Mouse (Mus musculus) bone marrow, adult 2 months (tissue): ENCODE data around the gene Cldnd2.

Source experiments
- CTCF ChIP-seq: fragments of 200-500 bp; IDR thresholded peaks from 2 replicates; pipeline ENCODE4 v1.5.1; 2011; ENCODE audit warnings: low read length, control low read depth; ENCODE audit not compliant: control insufficient read depth, insufficient read depth
- POLR2A ChIP-seq: fragments of 200-500 bp; IDR thresholded peaks from 2 replicates; pipeline ENCODE4 v1.6.1; 2011; ENCODE audit warnings: low read depth, mild to moderate bottlenecking, control low read depth, low read length, borderline replicate concordance; ENCODE audit not compliant: control insufficient read depth

DNA sequence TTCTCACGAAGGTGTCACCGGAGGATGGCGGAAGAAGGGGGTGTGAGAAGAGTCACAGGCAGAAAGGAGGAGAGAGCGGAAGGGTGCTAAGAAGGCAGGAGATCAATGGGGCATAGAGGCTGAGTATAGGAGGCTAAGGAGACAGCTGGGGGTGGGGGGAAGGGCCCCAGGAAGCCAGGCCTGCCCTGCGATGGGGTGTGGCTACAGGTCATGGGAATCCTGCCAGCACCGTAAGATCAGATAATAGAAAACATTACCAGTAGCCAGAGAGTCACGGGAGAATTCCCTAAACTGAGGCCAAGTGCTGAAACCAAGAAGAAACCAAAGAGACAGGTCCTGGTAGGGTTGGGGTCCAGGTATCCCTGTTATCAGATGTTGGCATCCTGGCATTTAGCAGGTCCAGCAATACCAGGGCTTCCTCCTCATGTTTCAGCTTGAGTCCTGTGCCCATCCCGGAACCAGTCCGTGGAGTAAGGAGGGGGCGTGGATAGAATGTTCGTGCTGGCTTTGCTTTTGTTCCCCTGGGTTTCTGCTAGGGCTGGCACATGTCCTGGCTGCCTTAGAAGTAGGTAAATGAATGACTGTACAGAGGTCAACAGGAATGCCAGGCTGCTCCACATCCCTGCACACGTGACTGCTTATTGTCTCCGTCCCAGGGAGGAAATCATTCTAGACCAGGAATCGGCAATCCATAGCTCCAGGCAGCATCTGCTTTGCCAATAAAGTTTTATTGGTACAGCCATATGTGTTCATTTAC is 13.2 kb downstream of the Cldnd2 start:
- no peak for TF ChIP-seq CTCF
- TF ChIP-seq POLR2A, result no peak
